Mouse (Mus musculus): ENCODE data around the gene Phyh. TPM values are rescaled to one million over a fixed set of nuclear protein-coding genes. Genes with fewer than 3 reads are reported as not detected.

The Phyh gene
- 10 to 100 TPM; 90.9 to 91.1 TPM for total RNA-seq (2021)
- long read RNA-seq, experiment 1, transcript Phyh-201 (9 exons, 1,438 nt): major isoform, 55 of 58 reads
- long read RNA-seq, experiment 1, partial matches to known transcripts: 1 of 58 reads
- long read RNA-seq, experiment 1, other reads (novel, unspliced or antisense): 2 of 58 reads
- long read RNA-seq, experiment 2, transcript Phyh-201 (9 exons, 1,438 nt): major isoform, 86 of 95 reads
- long read RNA-seq, experiment 2, partial matches to known transcripts: 1 of 95 reads
- long read RNA-seq, experiment 2, other reads (novel, unspliced or antisense): 8 of 95 reads

DNA sequence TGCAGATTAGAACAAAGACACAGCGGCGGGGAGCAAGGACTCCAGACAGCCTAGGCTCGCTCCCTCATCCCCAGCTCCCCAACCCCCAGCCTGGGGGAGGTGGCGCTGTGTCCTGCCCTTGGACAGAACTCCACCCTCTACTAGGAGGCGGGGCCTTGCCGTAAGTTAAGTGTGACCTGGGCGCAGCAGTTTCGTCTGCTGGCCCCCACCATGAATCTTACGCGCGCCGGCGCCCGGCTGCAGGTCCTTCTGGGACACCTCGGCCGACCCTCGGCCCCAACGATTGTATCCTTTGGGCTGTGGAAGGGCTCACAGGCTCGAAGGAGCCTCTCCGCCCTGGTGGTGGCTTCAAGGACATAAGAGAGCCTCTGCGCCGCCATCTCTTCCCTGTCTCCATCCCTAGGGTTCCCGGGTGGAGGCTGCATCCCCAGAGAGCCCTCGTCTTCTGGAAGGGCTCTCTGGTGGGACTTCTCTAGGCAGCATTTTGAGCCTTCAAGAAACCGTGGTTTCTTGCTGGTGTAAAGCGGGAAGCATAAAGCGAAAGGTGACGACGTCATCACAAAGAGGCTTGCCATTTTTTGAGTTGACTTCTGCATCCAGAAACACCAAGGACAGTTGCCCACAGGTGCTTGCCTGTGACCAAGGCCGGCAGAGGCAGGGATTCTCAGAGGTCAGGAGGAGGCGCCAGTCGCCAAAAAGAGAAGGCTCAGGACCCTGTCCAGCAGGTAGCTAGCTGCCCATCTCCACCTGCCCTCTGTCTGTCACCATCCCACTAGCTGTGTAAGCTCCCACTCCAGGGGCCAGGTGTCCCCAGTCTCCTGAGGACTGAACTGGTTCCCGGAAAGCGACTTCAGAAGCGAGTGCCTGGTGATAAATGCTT is at the start of gene Phyh:
Gene Phyh, plus strand, starts transcription at position 160 of the 880 bp plus-strand sequence.
- peak within 1 kb of the TSS; percentile 95 for H3K27ac ChIP-seq
- peak within 1 kb of the TSS; percentile 69 for H3K4me3 ChIP-seq
- DNase-seq (ENCODE audit: low spot score in 2 of 2): peak; percentile 73 to 79
- TF ChIP-seq CTCF (conservative IDR thresholded peaks at IDR 0.05): peak; percentile 59

DNA sequence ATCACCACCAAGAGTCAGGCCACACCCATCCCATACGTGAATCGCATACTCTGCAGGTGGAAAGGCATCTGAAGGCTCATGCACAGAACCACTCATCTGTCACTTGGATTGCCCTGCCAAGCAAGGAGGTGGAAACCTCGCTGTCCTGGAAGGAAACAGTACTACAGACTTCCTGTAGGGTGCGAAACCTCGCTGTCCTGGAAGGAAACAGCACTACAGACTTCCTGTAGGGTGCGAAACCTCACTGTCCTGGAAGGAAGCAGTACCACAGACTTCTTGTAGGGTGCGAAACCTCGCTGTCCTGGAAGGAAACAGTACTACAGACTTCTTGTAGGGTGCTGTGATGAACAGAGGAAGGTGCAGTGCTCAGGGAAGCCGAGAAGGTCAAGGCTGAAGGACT is 46.1 kb upstream of the Phyh start:
- no peak for DNase-seq (ENCODE audit: low spot score in 2 of 2)
- TF ChIP-seq CTCF (conservative IDR thresholded peaks at IDR 0.05): 0 out of 2 replicates have a peak, but pooled peaks have one; percentile 3
- Histone ChIP-seq H3K27ac (no peak overlapping the region), H3K4me3 (no peak overlapping the region)

DNA sequence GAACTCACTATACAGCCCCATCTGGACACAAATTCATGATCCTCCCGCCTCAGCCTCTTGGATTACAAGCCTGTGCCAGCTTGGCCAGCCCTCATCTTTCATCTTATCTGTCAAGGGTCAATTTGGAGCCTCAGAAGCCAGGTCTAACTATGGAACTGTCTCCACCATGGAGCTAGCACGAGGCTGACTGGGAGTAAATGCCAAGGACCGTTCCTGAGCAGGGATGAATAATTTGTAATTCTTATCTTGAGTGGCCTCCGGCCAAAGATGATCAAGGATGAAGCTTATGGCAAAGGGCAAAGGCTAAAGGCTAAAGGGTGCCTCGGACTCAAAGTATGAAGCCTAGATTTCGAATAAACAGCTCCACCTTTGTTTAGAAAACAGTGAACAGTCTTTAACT is 45.5 kb upstream of the Phyh start:
- Histone ChIP-seq H3K4me3 (no peak overlapping the region), H3K27ac (no peak overlapping the region)
- no peak for TF ChIP-seq CTCF (conservative IDR thresholded peaks at IDR 0.05)
- DNase-seq (ENCODE audit: low spot score in 2 of 2): no peak

DNA sequence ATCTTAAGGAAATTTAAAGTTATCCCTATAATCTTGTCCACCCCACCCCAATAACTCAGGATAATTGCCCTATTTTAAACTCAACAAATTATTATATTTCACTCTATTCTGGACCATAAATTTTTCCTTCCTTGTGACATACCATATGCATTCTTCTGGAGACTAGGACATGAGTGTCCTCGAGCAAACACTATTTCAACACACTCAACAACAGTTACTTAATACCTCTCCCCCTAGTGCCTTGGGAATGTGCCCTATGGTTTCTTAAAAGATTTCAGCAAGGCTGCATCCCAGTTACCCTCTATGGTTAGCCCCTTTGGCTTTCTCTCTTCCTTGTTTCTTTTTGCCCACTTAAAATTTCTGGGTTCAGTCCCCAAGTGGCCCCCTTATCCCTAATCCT is 43.7 kb upstream of the Phyh start:
- no peak for TF ChIP-seq CTCF (conservative IDR thresholded peaks at IDR 0.05)
- no peak for DNase-seq (ENCODE audit: low spot score in 2 of 2)
- Histone ChIP-seq H3K27ac (no peak overlapping the region), H3K4me3 (no peak overlapping the region)

DNA sequence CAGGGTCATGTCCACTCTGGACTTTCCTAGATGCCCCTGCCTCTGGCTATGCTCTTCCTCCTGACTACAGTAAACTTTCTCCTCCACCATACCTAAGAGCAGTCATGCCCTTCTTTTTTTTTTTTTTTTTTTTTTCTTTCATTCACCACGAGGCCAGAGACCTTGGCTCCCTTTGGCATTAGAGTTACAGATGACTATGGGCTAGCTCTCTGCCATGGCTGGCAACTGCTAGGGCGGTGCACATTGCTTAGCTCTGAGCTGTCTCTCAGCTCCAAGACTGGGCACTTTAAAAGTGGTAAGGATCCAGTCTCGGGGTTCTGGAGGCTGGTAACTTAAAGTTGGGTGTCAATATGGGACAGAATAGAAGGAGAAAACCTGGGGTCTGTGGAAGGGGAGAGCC is 42.7 kb upstream of the Phyh start:
- no peak for TF ChIP-seq CTCF (conservative IDR thresholded peaks at IDR 0.05)
- no peak overlapping the region for H3K27ac ChIP-seq
- DNase-seq (ENCODE audit: low spot score in 2 of 2): no peak
- no peak overlapping the region for H3K4me3 ChIP-seq

DNA sequence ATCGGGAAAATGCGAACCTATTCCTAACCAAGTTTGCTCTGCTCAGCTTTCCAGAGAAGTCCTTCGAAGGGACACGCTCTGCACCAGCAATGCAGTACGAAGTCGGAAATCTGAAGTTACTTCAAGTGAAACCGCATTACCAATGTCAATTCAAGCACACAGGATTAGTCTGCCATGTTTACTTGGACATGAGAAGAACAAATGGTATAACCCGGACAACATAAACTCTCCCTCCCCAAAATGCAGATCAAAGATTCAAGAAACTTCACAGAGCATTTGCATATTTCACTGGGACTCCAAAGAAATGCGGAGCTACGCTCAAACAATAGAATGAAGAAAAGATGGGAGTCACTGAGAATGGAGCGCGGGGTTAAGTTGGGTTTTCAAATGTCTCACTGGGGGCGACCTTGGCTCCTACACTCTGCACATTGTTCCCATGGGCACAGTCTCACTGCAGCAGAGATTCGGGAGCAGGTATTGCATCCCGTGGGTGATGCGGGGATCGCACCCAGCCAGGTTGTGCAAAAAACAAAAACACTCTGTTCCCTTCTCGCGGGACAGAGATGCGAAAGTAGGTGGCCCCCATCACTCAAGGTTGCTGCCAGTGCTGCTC is 38.0 kb upstream of the Phyh start:
- no peak for DNase-seq (ENCODE audit: low spot score in 2 of 2)
- no peak for TF ChIP-seq CTCF (conservative IDR thresholded peaks at IDR 0.05)
- H3K27ac ChIP-seq: peak overlapping the region; percentile 98
- H3K4me3 ChIP-seq: peak overlapping the region; percentile 78

DNA sequence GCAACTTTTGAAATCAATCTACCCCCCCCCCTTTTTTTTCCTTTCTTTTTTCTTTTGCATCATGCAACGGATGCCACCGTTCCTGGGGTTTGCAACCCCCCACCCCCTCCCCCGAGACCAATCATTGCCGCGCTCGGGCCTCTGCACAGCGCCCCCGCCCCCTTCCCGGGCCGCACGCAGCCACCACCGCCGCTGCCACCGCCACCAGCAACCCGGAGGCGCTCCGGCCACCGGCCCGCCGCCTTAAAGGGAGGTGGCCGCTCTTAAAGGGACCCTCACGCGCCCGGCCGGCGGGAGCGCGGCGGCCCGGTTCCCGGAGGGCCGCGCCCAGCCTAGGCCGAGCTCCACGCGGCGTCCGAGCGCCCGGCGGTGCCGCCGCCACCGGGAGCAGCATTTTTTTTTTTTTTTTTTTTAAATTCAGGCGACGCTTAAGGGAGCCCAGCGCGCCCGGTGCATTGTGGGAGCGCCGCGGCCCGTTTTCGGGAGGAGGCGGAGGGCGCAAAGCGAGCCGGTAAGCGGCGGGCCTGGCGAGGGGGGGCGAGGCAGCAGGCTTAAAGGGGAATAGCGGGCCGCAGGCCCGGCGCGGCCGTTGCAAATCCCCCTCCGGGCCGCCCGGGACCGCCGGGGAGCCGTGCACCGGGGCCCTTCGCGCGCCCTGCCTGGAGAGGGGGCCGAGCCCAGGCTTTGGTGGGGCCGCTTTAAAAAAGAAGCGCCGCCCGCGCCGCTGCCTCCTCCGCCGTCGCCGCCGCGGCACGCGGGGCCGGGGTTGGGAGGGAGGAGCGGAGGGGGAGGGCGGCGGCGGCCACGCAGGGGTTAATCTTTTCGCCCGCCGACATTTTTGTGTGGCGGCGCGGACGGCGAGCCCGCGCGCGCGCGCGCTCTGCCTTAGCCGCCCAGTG is 37.2 kb upstream of the Phyh start, which contains the start of gene Sephs1:
Gene Sephs1, plus strand, starts transcription at position 215 of the 899 bp plus-strand sequence.
- Histone ChIP-seq H3K4me3 (peak within 1 kb of the TSS; percentile 78), H3K27ac (peak within 1 kb of the TSS; percentile 98)
- no peak for TF ChIP-seq CTCF (conservative IDR thresholded peaks at IDR 0.05)
- peak; percentile 74 to 78 for DNase-seq (ENCODE audit: low spot score in 2 of 2)

DNA sequence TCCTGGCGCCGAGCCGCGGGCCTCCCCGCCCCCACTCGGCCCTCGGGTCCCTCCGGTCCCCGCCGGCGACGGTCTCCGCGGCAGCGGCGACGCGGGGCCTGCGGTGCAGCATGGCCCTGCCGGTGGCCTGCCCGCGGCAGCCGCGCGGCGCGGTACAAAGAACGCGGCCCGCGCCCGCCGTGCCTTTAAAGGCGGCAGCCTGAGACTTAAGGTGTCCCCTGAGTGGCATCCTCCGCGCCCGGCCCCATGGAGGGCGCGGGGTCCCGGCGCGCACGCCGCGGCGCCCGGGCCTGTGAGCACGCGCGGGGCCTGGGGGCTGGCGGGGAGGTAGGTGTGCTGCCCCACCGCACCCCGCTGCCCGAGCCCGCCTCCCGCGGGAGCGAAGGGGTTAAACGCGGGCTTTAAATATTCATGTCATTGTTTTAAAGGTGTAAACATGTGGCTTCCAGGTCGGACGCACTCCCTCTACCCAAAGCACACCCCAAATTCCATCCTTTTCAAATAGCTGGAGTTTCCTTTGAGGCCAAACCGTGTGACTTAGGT is 36.5 kb upstream of the Phyh start:
- Histone ChIP-seq H3K27ac (peak overlapping the region; percentile 98), H3K4me3 (peak overlapping the region; percentile 78)
- no peak for TF ChIP-seq CTCF (conservative IDR thresholded peaks at IDR 0.05)
- peak; percentile 39 to 41 for DNase-seq (ENCODE audit: low spot score in 2 of 2)

DNA sequence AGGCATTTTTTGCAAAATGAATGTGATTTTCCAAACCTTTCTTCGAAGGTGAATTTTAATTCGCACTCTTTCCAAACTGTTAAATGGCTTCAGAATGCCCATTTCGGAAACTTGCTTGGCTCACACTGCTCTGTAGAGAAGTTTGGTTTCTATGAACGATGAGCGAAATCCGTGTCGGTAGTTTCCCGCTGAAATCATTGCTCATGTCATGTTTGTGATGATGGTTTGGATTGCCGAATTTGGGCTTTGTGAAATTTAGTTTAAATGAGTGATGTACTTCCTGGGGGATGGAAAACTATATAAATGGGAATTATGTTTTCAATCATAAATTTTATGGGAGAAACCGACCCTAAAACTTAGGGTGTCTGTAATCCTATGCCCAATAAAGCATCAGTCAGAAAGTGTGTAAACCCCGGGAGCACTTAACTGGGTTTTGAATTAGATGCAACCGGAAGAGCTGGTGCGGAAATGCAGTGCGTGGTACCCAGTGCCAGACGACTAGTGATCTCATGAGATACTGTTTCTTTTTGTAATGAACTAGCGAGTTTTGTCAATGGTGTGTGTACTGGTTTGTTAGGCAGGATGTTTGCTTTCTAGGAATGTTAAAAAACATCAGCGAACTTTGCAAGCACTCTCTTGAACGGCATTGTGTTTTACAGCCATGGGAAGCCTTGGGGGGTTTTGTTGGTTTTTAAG is 35.7 kb upstream of the Phyh start:
- DNase-seq (ENCODE audit: low spot score in 2 of 2): no peak
- H3K27ac ChIP-seq: no peak overlapping the region
- peak overlapping the region; percentile 78 for H3K4me3 ChIP-seq
- no peak for TF ChIP-seq CTCF (conservative IDR thresholded peaks at IDR 0.05)

DNA sequence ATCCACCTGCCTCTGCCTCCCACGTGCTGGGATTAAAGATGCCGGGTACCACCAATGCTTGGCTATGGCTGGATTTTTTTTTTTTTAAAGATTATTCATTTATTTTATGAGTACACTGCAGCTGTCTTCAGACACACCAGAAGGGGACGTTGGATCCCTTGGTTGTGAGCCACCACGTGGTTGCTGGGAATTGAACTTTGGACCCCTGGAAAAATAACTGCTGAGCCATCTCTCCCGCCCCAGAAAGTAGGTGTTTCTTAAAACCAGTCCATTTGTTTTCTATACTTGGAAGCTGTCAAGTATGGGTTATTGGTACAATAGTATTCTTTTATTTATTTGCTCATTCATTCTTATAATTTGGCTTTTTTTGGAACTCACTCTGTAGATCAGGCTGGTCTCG is 31.9 kb upstream of the Phyh start:
- TF ChIP-seq CTCF (conservative IDR thresholded peaks at IDR 0.05): no peak
- Histone ChIP-seq H3K4me3 (no peak overlapping the region), H3K27ac (no peak overlapping the region)
- DNase-seq (ENCODE audit: low spot score in 2 of 2): no peak

DNA sequence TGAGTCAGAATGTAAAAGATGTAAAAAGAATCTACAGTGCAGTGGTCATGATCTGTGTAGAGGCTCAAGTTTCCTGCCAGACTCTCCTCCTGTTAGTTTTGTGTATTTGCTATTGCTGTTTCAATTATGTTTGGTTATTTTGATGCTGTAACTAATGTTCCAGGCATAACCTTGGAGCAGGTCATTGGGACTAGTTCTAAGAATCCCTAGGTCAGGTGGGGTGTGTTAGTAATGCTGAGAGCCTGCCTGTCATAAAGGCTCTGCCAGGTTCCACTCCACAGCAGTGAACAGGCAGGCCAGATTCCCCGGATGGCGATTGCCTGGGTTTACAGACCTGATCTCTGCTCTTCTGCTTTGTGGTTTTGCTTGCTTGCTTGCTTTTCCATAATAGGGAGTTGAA is 23.2 kb upstream of the Phyh start:
- DNase-seq (ENCODE audit: low spot score in 2 of 2): no peak
- TF ChIP-seq CTCF (conservative IDR thresholded peaks at IDR 0.05): no peak
- no peak overlapping the region for H3K27ac ChIP-seq

More for the DNA sequence above, 23.2 kb upstream of the Phyh start:
- H3K4me3 ChIP-seq: no peak overlapping the region
